Mouse (Mus musculus): ENCODE measurements at regions not wholly inside any gene's neighbourhood (a gene's known extent, or its start where the extent isn't known, plus 50 kb on each side); places are given as distances from the start of the nearest gene placed in this dataset.

- no peak for TF ChIP-seq CTCF (conservative IDR thresholded peaks at IDR 0.05; ENCODE audit: low read length)
- TF ChIP-seq NANOG (IDR thresholded peaks at IDR 0.05; ENCODE audit: borderline replicate concordance, low read length) = no peak
- TF ChIP-seq POU5F1 (IDR thresholded peaks at IDR 0.05; ENCODE audit: borderline replicate concordance, low read length) = no peak
Observed at GRCm38 (mm10) chr2:131688282-131688681, 126.2 kb upstream of the Adra1d start.

All from E14TG2a.4 (cell line).